Mouse (Mus musculus): ENCODE results near the gene Qk. TPM values are rescaled to one million over a fixed set of nuclear protein-coding genes. Genes with fewer than 3 reads are reported as not detected.

The Qk gene
- total RNA-seq, 2 experiments from 2014 or later = 188 to 233 TPM

DNA sequence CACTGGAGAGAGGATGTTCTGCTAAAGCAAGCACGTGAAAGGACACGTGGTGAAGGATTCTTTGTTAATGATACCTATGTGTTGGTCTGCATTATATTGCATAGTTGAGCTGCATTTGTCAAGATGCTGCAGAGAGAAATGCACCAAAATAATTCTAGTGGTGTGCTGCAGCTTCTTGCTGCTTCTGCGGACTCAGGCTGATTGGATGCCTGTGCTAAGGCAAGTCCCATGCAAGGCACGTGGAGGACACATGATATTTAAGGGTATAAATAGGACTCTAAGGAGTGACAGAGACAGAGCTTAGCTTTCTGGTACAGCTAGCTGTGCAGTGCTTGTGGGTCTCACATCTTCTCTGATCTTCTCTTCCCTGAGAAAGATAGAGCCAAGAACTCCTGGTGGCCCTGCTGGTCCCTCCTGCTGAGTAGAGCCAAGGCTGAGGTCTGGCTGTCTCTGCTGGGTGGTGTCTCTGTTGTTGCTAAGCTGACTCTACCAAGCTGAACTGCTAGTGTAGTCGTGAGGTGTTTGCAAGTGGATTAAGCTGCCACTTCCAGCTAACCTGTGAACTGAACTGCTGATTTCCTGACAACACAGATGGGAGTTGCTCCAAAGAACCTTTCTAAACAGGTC, 8.0 kb upstream of the Qk start:
- no peak for DNase-seq (ENCODE audit: low spot score in 2 of 2)

DNA sequence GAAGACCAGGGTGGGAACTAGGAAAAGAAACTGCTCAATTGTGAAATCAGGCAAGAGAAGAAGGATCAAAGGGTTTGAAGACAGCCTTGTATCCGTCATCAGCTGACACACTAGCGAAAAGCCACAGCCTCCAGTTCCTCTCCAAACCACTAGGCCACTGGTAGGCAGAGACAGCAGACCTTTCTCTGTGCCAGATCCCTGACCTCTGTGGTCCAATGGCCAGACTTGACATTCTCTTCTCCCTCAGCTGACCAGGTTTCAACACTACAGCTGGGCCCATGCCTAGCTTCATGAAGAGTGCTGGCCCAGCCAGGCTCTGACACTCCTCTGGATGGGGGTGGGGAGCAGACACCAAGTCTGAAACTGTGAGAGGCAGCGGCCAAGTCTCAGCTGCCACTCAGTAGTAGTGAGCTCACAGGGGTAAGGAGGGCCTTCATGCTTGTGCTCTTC, 7.0 kb upstream of the Qk start:
- peak in 1 of 2 experiments; percentile 39 for DNase-seq (ENCODE audit: low spot score in 2 of 2)

DNA sequence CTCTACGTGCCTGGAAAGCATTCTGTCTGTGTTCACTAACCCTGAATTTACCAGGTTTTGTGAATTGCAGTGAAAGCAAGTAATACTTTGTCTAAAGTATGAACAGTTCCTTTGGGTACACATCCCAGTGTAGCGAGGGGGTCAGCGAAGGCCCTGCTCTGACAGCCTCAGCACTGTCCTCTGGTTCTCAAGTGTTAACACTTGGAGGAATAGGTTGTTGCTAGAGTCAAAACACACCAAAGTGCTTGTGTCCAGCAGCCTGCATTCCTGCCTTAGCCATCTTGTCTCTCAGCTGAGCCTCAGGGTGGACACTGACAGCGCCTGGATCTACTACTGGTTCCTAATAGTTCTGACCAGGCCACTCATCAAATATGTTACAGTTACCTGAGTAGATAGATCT, 6.3 kb upstream of the Qk start:
- DNase-seq (ENCODE audit: low spot score in 2 of 2) = no peak

DNA sequence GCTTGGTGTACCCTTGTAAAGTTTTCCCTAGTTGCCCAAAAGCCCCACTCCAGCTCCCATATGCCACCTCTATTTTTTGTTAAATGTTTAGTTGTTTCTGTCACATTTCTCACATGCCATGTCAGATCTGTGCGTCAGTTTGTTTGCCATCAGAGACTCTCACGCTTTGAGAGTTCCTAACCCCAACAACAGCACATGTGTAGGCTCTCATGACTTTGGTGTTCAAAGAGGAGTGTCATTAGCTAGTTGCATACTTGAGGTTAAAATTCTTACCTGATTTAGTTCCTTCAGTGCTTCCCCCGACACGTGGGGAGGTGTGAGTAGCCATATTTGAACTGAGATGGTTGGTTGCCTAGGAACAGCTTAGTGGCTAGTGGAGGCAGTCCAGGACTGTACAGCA, 2.1 kb upstream of the Qk start:
- no peak for DNase-seq (ENCODE audit: low spot score in 2 of 2)

DNA sequence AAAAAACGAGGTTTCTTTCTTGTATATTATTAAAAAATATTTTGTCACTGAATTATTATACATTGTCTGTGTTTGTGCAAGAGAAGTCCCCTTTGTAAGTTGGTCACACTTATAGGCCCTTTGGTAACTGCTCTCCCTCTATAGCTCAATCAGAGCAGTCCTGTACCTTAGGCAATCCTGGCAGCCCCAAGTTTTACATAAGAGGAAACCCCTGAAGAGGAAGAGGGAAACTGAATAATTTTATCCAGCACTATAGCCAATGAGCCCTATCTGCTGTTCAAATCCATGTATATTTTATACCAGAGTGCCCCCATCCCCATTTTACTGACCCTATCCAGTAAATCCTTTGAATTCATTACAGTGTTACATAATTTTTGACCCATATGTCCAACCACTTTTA, 1.4 kb upstream of the Qk start:
- no peak for DNase-seq (ENCODE audit: low spot score in 2 of 2)

GRCm38 (mm10) chr17:10320456-10320790, 769 bp upstream of the Qk start:
- no peak for DNase-seq (ENCODE audit: low spot score in 2 of 2)

- DNase-seq (ENCODE audit: low spot score in 2 of 2) = no peak
These were observed 296 bp downstream of the Qk start for GRCm38 (mm10) chr17:10319431-10319684.

- DNase-seq (ENCODE audit: low spot score in 2 of 2) = peak; percentile 83 to 84
These were observed 858 bp downstream of the Qk start for GRCm38 (mm10) chr17:10318561-10319430.

DNA sequence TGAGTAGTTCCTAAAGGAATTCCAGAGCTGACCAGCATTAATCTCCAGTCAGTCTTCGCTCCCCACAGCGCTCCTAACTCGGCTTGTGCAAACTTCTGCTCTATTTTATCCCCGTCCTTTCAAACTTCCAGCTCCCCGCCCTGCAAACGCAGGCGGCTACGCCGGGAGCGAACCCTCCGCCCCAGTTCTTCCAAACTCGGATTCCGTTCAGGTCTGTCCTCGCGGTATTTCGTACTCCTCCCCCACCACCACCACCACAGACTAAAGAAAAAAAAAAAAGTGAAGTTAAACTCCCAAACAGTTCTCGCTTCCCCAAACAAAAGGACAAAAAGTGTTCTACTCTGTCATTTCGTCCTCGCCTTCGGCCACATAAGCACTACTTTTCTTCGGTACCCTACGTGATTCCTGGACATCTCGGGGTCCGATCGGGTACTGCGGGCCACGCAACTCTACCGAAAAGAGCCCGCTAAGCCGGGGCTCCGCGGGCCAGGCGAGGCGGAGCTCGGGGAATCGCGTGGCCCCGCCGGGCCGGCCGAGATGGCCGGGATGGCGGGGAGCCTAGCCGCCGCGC, 1.6 kb downstream of the Qk start:
- DNase-seq (ENCODE audit: low spot score in 2 of 2) = peak in 1 of 2 experiments; percentile 68

- peak in 1 of 2 experiments; percentile 61 for DNase-seq (ENCODE audit: low spot score in 2 of 2)
These were observed 2.5 kb downstream of the Qk start for GRCm38 (mm10) chr17:10317186-10317585.

GRCm38 (mm10) chr17:10316446-10316845, 3.2 kb downstream of the Qk start:
- no peak for DNase-seq (ENCODE audit: low spot score in 2 of 2)

- no peak for DNase-seq (ENCODE audit: low spot score in 2 of 2)
These were observed 9.6 kb downstream of the Qk start for GRCm38 (mm10) chr17:10310046-10310445.

DNA sequence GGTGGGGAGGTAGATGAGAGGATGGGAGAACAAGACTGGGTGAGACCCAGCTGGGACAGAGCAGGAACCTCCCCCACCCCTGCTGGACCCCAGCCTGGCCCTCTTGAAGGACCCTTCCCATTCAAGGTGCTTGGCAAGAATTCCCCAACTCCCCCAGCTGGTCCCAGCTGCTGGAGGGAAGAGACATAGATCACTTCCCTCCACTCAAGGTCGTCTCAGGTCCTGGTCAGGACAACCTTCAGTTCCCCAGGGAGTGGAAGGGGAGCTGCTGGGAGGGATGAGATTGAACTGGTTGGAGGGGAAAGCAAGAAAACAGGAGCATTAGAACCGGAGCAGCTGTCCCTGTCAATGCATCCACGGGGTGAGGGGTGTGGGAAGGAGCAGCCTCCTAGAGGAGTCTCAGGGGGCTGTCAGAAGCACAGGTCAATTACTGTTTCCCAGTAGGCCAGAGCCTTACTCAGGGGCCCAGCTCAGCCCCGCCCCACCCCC, 10.5 kb downstream of the Qk start:
- DNase-seq (ENCODE audit: low spot score in 2 of 2) = no peak

DNA sequence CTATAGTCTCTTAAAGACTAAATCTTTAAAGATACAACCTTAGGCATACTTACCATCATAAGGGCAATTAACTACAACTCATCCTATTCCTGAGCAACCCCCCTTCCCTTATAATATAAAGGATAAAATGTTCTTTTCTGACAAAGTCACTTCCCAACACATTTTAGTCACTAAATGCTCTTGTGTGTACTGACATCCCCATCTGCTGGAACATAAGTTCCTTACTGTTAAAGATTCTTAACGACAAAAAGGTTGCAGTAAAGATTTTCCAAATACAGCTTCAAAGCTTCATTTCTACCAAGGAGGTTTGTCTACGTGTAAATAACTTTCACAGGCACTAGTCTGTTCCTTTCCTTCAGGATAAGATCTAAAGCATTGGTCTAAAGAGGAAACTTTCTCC, 13.2 kb downstream of the Qk start:
- DNase-seq (ENCODE audit: low spot score in 2 of 2) = no peak

- DNase-seq (ENCODE audit: low spot score in 2 of 2) = no peak
These were observed 15.7 kb downstream of the Qk start for GRCm38 (mm10) chr17:10304001-10304400.

- DNase-seq (ENCODE audit: low spot score in 2 of 2) = no peak
These were observed 18.5 kb downstream of the Qk start for GRCm38 (mm10) chr17:10300968-10301795.

- DNase-seq (ENCODE audit: low spot score in 2 of 2) = no peak
These were observed 20.3 kb downstream of the Qk start for GRCm38 (mm10) chr17:10299396-10299795.

DNA sequence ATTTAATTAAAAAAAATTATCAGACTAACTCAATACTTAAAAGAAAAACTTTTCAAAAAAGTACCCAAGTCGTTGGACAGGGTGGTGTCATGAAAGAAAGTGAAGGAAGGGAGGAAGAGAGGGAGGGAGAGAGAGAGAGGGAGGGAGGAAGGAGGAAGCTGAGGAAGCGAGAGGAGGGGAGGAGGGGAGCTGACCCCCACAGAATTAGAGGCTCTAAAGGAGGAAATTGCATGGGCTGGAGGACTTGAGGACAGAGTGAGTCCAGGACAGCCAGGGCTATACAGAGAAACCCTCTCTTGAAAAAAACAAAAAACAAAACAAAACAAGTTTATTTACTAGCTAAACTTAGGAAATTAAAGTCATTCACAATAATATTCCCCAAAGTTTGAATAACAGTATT, 27.1 kb downstream of the Qk start:
- DNase-seq (ENCODE audit: low spot score in 2 of 2) = no peak

DNA sequence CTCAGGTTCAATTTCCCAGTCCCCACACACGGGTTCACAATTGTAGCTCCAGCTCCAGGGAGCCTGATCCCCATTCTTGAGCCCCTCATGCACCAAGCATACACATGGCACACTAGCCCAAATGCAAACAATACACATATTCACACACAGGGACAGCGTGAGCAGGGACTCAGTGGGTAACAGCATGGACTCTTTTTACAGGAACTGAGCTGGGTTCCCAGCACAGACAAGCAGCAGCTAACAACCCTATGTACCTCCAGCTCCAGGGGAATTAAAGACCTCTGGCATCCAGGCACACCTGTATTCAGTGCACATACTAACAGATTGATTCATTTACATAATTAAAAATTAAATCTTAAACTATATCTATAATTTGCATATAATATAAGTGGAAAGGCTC, 34.9 kb downstream of the Qk start:
- no peak for DNase-seq (ENCODE audit: low spot score in 2 of 2)

GRCm38 (mm10) chr17:10279532-10279931, 40.1 kb downstream of the Qk start:
- no peak for DNase-seq (ENCODE audit: low spot score in 2 of 2)

DNA sequence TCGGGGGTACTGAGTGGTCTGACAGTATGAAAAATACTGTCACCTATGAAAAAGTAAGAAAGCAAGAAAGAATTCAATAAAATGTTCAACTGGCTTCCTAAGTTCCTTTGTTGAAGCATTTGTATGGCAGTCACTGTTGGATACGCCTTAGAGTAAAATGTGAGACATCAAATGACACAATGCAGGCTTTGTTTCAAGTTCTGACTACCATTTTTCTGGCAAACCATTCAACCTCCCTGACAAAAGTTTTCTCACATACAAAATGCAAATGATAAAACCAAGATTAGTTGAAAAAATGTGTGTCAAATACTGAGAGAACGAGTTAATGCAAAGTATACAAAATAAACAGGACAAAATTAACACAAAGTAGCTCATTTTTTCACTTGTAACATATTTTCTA, 50.1 kb downstream of the Qk start:
- DNase-seq (ENCODE audit: low spot score in 2 of 2) = no peak

GRCm38 (mm10) chr17:10268468-10268867, 51.2 kb downstream of the Qk start:
- DNase-seq (ENCODE audit: low spot score in 2 of 2) = no peak
